ENCODE assay signal across 23 mouse cellular contexts in the genomic region with DNA sequence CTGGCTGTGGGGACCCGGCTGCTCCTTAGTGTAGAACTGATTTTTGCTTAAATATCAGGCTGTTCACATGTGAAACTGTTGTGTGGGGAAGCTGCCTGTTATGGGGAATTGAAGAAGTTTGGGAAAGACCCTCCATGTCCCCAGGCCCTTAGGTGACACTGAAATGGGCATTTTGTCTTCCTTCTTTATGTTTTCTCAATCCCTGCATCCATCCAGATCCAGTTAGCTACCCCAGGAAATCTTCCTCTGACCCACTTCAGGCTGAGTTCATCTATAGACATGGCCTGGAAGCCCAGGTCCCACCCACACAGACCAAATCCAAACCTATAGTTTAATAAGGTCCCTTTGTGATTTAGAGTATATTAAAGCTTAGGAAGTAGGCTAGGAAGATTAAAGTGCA. TPM values are rescaled to one million over a fixed set of nuclear protein-coding genes. Genes with fewer than 3 reads are reported as not detected.
"Had no signal": no experiment of that assay in that cellular context is flagged by ENCODE, and none has a peak within 500 bp of the region (broad histone marks: within the 10 kb centered on the region; RNA-seq: fewer than 3 reads in every experiment).

A gene (minus strand): TSS at position 101 of the 400 bp plus-strand sequence.

- ATAC-seq: intestine, embryonic 15.5 days had no signal

- H3K27ac ChIP-seq: intestine, embryonic 15.5 days; kidney, embryonic 15.5 days; left cerebral cortex, adult 2 months; limb, embryonic 12.5 days; limb, embryonic 15.5 days; macrophage had no signal

- H3K9ac ChIP-seq: intestine, embryonic 15.5 days; kidney, embryonic 15.5 days; limb, embryonic 12.5 days; limb, embryonic 15.5 days had no signal

- H3K9me3 ChIP-seq: intestine, embryonic 15.5 days; kidney, embryonic 15.5 days; limb, embryonic 12.5 days; limb, embryonic 15.5 days had no signal

- DNase-seq: kidney, adult 11 months; kidney, adult 8-10 months; kidney, postnatal 10 days; kidney, postnatal 36 days; layer of hippocampus, postnatal 36 days; lung, adult 2 months; midbrain, embryonic 14.5 days; right cerebral cortex, adult 18-20 months; right cerebral cortex, postnatal 14 days; right cerebral cortex, postnatal 4 days; spleen, adult 18-20 months; thymus, adult 18-20 months; thymus, postnatal 4 days had no signal

- H3K27me3 ChIP-seq: intestine, embryonic 15.5 days; kidney, embryonic 15.5 days; limb, embryonic 12.5 days; limb, embryonic 15.5 days had no signal

- H3K4me2 ChIP-seq: intestine, embryonic 15.5 days; kidney, embryonic 15.5 days; limb, embryonic 12.5 days; limb, embryonic 15.5 days; midbrain, embryonic 11.5 days had no signal

- H3K4me3 ChIP-seq: intestine, embryonic 15.5 days; kidney, embryonic 15.5 days; left cerebral cortex, adult 2 months; limb, embryonic 12.5 days; limb, embryonic 15.5 days had no signal

- H3K4me1 ChIP-seq: intestine, embryonic 15.5 days; kidney, embryonic 15.5 days; limb, embryonic 12.5 days; limb, embryonic 15.5 days had no signal

- H3K36me3 ChIP-seq: intestine, embryonic 15.5 days; kidney, embryonic 15.5 days; limb, embryonic 12.5 days; limb, embryonic 15.5 days had no signal

RNA-seq across cellular contexts. Expression of the gene that starts here (rescaled TPM):
- polyA plus RNA-seq: limb, embryonic 12.5 days; midbrain, embryonic 11.5 days; midbrain, embryonic 14.5 days; midbrain, postnatal 0 days; neural tube, embryonic 14.5 days; testis, adult 2 months had no signal
